Mouse (Mus musculus) liver, embryonic 13.5 days (tissue): ENCODE results near the gene Hsd3b7. TPM values are rescaled to one million over a fixed set of nuclear protein-coding genes. Genes with fewer than 3 reads are reported as not detected.

Source experiments
- ATAC-seq: fragments of 200-750 bp; cut with Nextera tagmentation; 2 replicates; pipeline ENCODE4 v1.8.0; 2017; ENCODE audit warnings: low read depth, mild to moderate bottlenecking, moderate number of reproducible peaks, moderate library complexity
- DNase-seq: peaks from one replicate; pipeline ENCODE4 v3.0.0; 2022
- H3K27ac ChIP-seq: fragments of 300-500 bp; sonication (generic); 2 replicates; pipeline ENCODE4 v1.5.1; 2015; ENCODE audit warnings: moderate library complexity, mild to moderate bottlenecking, inconsistent platforms
- H3K27me3 ChIP-seq: fragments of 300-500 bp; sonication (generic); 2 replicates; pipeline ENCODE4 v1.6.1; 2015; ENCODE audit warnings: mild to moderate bottlenecking, inconsistent platforms
- H3K36me3 ChIP-seq: fragments of 300-500 bp; sonication (generic); 2 replicates; pipeline ENCODE4 v1.6.1; 2015; ENCODE audit warnings: mild to moderate bottlenecking, inconsistent platforms
- H3K4me1 ChIP-seq: fragments of 300-500 bp; sonication (generic); replicated peaks from 2 replicates; pipeline ENCODE4 v1.6.1; 2015; ENCODE audit warnings: inconsistent platforms
- H3K4me2 ChIP-seq: fragments of 300-500 bp; sonication (generic); 2 replicates; pipeline ENCODE4 v1.6.1; 2015; ENCODE audit warnings: inconsistent platforms, mild to moderate bottlenecking, moderate library complexity
- H3K4me3 ChIP-seq: fragments of 300-500 bp; sonication (generic); replicated peaks from 2 replicates; pipeline ENCODE4 v1.5.1; 2015; ENCODE audit warnings: mild to moderate bottlenecking, inconsistent platforms
- H3K9ac ChIP-seq: fragments of 300-500 bp; sonication (generic); 2 replicates; pipeline ENCODE4 v1.6.1; 2015; ENCODE audit warnings: mild to moderate bottlenecking, inconsistent platforms
- H3K9me3 ChIP-seq: fragments of 300-500 bp; sonication (generic); replicated peaks from 2 replicates; pipeline ENCODE4 v1.6.1; 2016; ENCODE audit warnings: inconsistent platforms
- WGBS: fragments of 180-500 bp; shearing (Covaris S2); methylation state at CpG from one replicate; pipeline ENCODE4 v1.1.7; 2015; ENCODE audit not compliant: insufficient replicate concordance; 5-methylcytosine and 5-hydroxymethylcytosine counted together
- polyA plus RNA-seq: library from polyadenylated mRNA; unstranded; fragments of >200 nt; fragmentation: Nextera tagmentation; extraction: Ambion mirVana; gene quantifications from 2 replicates; pipeline ENCODE4 v1.2.1, GENCODE M21; 2015

Gene Hsd3b7
- polyA plus RNA-seq, 1 experiment from 2014 or later = 37.8 TPM

DNA sequence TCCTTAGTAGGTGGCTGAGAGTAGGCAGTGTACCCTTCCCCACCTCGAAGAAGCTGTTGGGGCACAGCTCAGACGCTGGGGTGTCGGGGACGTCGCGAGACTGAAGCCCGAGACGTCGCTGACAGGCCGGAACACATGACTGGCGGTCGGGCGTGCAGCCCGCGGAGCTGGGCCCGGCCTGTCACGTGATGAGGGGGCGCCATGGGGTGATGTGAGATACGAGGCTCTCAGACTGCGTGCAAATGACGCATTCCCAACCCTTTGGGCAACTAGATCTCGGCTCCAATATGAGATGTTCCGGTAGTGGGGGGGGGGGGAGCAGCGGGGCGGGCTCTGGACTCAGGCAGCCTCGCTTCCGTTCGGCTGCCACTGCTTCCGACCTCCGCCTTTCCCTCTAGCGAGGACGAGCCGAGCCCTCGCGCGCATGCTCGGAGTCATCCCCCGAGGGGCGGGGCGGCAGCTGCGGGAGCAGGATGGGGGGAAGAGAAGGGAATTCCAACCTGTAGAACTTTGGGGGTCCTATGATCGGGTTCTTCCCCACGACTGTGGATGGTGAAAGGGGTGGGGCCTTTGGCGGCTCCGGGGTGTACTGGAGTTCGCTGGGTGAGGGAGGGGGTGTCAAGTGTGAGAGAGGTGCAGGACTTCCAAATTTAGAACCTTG lies 41.1 kb downstream of the Hsd3b7 start:
- ATAC-seq (peak; percentile 86), DNase-seq (peak; percentile 85)
- peak overlapping the region; percentile 100 for H3K4me2 ChIP-seq
- peaks cover 20% of the 10 kb centered on the region for H3K4me1 ChIP-seq
- peak overlapping the region; percentile 85 for H3K9ac ChIP-seq
- peak overlapping the region; percentile 79 for H3K4me3 ChIP-seq
- H3K36me3 ChIP-seq = peaks cover 27% of the 10 kb centered on the region
- under 1% methylated on average over 46 of the region's 46 CpGs for WGBS
- no peaks in the 10 kb centered on the region for H3K9me3 ChIP-seq
- no peaks in the 10 kb centered on the region for H3K27me3 ChIP-seq
- H3K27ac ChIP-seq = peak overlapping the region; percentile 92

GRCm38 (mm10) chr7:127842001-127842718 lies 41.8 kb downstream of the Hsd3b7 start:
- H3K9ac ChIP-seq = peak overlapping the region; percentile 85
- H3K4me2 ChIP-seq = peak overlapping the region; percentile 100
- ATAC-seq (peak; percentile 69), DNase-seq (peak; percentile 75)
- peaks cover 34% of the 10 kb centered on the region for H3K36me3 ChIP-seq
- no peaks in the 10 kb centered on the region for H3K27me3 ChIP-seq
- under 1% methylated on average over 40 of the region's 40 CpGs for WGBS
- H3K9me3 ChIP-seq = no peaks in the 10 kb centered on the region
- H3K4me1 ChIP-seq = peaks cover 20% of the 10 kb centered on the region
- peak overlapping the region; percentile 79 for H3K4me3 ChIP-seq
- peak overlapping the region; percentile 92 for H3K27ac ChIP-seq

GRCm38 (mm10) chr7:127849973-127850875 lies 49.8 kb downstream of the Hsd3b7 start:
- 41% methylated on average over 6 of the region's 6 CpGs for WGBS
- Histone ChIP-seq H3K4me2 (no peak overlapping the region), H3K4me1 (peaks cover 19% of the 10 kb centered on the region), H3K36me3 (peaks cover 28% of the 10 kb centered on the region), H3K9ac (peak overlapping the region; percentile 1; the same call in 1 of the 2 replicates), H3K4me3 (no peak overlapping the region), H3K9me3 (no peaks in the 10 kb centered on the region), H3K27me3 (no peaks in the 10 kb centered on the region), H3K27ac (peak overlapping the region; percentile 53)
- DNase-seq (no peak), ATAC-seq (peak; percentile 61)

- no peak overlapping the region for H3K27ac ChIP-seq
- 64% methylated on average over 5 of the region's 5 CpGs for WGBS
- no peak for DNase-seq
- no peaks in the 10 kb centered on the region for H3K27me3 ChIP-seq
- no peak overlapping the region for H3K9ac ChIP-seq
- no peak overlapping the region for H3K4me3 ChIP-seq
- no peaks in the 10 kb centered on the region for H3K9me3 ChIP-seq
- peaks cover 19% of the 10 kb centered on the region for H3K4me1 ChIP-seq
- no peak for ATAC-seq
- H3K4me2 ChIP-seq = no peak overlapping the region
- peaks cover 23% of the 10 kb centered on the region for H3K36me3 ChIP-seq
These were observed 50.5 kb downstream of the Hsd3b7 start for GRCm38 (mm10) chr7:127850906-127851305.

Other genes with a start within 250 kb of the Hsd3b7 start
- 3.3 and 4.0 TPM in 2 replicates for gene Tmem265, start 239.2 kb upstream of the Hsd3b7 start, polyA plus RNA-seq
- gene Phkg2, start 227.3 kb upstream of the Hsd3b7 start, polyA plus RNA-seq = 19.3 and 20.2 TPM in 2 replicates
- 7.3 TPM in 2 replicates for gene Ccdc189, start 212.0 kb upstream of the Hsd3b7 start, polyA plus RNA-seq
- gene Rnf40, start 211.8 kb upstream of the Hsd3b7 start, polyA plus RNA-seq = 18.8 and 25.3 TPM in 2 replicates
- gene Zfp629, start 184.8 kb upstream of the Hsd3b7 start, polyA plus RNA-seq = 1.6 and 1.8 TPM in 2 replicates
- gene Bcl7c, start 91.7 kb upstream of the Hsd3b7 start, polyA plus RNA-seq = 26.9 and 28.9 TPM in 2 replicates
- 1.8 and 2.2 TPM in 2 replicates for gene Ctf1, start 87.9 kb upstream of the Hsd3b7 start, polyA plus RNA-seq
- gene Ctf2, start 68.4 kb upstream of the Hsd3b7 start, polyA plus RNA-seq = 0.07 and 0.16 TPM in 2 replicates
- 3.1 and 3.3 TPM in 2 replicates for gene Fbxl19, start 56.1 kb upstream of the Hsd3b7 start, polyA plus RNA-seq
- gene Orai3, start 30.8 kb upstream of the Hsd3b7 start, polyA plus RNA-seq = 11.2 and 11.4 TPM in 2 replicates
- 8.4 and 9.0 TPM in 2 replicates for gene Setd1a, start 23.9 kb upstream of the Hsd3b7 start, polyA plus RNA-seq
- gene Gm49388, start 15.0 kb upstream of the Hsd3b7 start, polyA plus RNA-seq = not detected in 2 replicates
- 17.4 and 17.5 TPM in 2 replicates for gene Stx4a, start 23.7 kb downstream of the Hsd3b7 start, polyA plus RNA-seq
- gene Stx1b, start 23.9 kb downstream of the Hsd3b7 start, polyA plus RNA-seq = 0.22 and 0.41 TPM in 2 replicates
- 3.7 and 5.0 TPM in 2 replicates for gene Zfp646, start 75.6 kb downstream of the Hsd3b7 start, polyA plus RNA-seq
- gene Zfp668, start 76.2 kb downstream of the Hsd3b7 start, polyA plus RNA-seq = 7.3 and 7.6 TPM in 2 replicates
- gene Prss53, start 90.4 kb downstream of the Hsd3b7 start, polyA plus RNA-seq = 0.19 and 0.24 TPM in 2 replicates
- gene Gm21974, start 94.8 kb downstream of the Hsd3b7 start, polyA plus RNA-seq = not detected in 2 replicates
- gene Vkorc1, start 95.0 kb downstream of the Hsd3b7 start, polyA plus RNA-seq = 86.9 and 89.1 TPM in 2 replicates
- gene Bckdk, start 103.5 kb downstream of the Hsd3b7 start, polyA plus RNA-seq = 64.4 and 70.0 TPM in 2 replicates
- gene Kat8, start 111.9 kb downstream of the Hsd3b7 start, polyA plus RNA-seq = 20.5 and 22.7 TPM in 2 replicates
- gene Prss8, start 129.5 kb downstream of the Hsd3b7 start, polyA plus RNA-seq = 5.8 and 6.4 TPM in 2 replicates
- 4.0 and 4.1 TPM in 2 replicates for gene Prss36, start 146.1 kb downstream of the Hsd3b7 start, polyA plus RNA-seq
- 160 and 170 TPM in 2 replicates for gene Fus, start 166.9 kb downstream of the Hsd3b7 start, polyA plus RNA-seq
- gene Pycard, start 193.3 kb downstream of the Hsd3b7 start, polyA plus RNA-seq = 23.7 and 31.2 TPM in 2 replicates
- gene Trim72, start 203.3 kb downstream of the Hsd3b7 start, polyA plus RNA-seq = not detected in 2 replicates